Mouse (Mus musculus): ENCODE results near the gene Nrip1.

Gene Nrip1

DNA sequence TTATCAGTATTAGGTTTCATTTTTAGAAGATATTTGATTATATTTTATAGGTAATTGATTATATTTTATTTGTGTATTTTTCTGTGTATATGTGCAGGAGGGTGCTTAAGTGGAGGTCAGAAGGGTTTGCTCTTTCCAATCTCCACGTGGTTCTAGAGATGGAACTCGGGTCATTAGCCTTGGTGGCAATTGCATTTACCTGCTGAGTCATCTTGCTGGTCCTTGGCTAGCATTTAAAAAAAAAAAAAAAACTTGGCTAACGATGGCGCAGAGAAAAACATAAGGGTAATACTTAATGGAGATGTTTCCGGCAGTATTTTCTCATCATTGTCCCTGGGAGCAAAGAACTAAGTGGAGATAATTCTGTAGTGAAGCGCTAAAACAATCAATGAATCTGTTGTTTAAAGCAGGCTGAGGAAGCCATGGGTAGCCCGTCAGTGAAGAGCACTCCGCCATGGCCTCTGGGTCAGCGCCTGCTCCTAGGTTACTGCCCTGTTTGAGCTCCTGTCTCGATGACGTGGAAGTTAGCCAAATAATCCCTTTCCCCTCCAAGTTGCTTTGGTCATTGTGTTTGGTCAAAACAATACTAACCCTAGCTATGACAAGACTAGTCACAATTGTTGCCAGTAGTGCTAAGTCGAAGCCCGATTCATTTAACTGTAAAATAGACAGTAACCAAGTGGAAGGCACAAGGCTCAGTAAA is 25.8 kb downstream of the Nrip1 start:
- CTCF ChIA-PET = no interaction called here

DNA sequence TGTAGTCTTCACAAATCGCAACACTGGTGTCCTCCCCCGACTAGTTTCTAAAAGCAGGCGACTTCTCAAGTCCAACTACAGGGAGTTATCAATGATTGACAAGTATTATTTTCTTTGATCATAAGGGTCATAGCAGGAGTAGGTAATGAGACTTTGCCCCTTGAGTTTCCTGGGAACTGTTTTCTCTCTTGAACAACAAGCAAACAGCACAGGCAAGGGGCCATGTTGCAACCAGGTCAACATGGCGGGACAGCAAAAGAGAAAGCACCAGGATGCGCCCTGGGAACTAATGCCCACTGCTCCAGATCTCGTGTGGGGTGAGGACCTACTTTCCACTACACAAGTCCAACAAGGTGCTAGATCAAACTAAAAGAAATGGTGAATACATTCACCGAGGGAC is 27.3 kb downstream of the Nrip1 start:
- CTCF ChIA-PET = no interaction called here

DNA sequence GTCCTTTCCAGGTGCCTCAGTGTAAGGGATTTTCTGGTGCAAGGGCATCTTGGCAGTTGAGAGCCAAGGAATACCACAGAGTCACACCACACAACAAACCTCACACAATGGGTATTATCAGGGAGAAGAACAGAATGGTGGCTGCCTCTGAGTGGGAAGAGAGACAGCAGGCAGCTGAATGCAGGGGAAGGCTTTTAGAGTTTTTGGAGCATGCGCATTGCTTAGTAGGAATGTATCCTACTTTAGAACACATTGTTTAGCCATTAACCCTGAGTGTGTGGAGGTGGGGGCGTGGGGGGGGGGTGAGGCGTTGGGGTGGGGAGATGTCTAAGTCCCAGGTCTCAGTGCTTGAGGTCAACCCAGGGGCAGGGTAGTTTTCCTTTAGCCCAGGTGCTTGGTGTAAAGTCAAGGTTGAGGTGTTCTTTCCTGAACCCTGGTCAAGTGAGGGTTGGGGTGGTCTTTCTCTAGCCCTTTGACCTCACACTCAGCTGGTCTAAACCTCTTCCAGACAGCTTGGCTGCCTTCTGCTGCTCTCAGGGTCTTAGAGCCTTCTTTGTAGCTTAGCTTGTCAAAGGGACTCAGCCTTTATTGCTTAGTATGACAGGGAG is 28.8 kb downstream of the Nrip1 start:
- CTCF ChIA-PET = no interaction called here

DNA sequence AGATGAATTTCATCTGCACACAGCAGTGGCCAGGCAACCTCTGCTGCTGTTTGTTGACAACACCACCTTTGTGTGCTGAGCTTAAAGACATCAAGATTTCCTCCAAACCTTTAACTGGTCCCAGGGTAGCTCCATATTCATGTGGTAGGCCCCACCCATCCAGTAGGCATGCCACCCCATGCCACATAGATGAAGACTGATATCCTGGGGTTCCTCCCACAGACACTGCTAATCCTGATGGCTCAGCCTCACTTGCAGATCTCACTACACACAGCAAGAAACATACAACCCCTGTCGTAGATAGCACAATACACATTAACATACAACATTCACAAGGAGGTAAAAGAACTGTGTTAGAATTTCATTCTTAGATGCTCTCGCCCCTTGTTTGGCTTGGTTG is 29.6 kb downstream of the Nrip1 start:
- CTCF ChIA-PET = no interaction called here

DNA sequence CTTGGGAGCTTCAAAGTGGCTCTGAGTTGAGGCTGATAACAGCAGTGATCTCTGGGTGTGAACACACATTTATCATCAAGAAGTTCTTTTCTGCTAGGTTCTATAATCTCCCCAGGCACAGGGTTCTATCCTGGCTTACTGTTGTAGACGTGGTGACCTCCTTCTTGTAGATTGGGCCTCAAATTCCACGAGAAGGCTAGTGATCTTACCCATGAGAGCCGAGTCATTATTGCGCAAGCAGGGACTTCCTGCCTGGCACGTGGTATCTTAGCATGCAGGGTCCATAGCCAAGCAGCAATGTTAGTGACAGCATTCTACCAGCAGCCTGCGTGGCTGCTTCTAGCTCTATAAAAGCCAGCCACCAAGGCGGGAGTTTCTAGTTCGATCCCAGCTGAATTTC is 32.0 kb downstream of the Nrip1 start:
- CTCF ChIA-PET = no interaction called here

DNA sequence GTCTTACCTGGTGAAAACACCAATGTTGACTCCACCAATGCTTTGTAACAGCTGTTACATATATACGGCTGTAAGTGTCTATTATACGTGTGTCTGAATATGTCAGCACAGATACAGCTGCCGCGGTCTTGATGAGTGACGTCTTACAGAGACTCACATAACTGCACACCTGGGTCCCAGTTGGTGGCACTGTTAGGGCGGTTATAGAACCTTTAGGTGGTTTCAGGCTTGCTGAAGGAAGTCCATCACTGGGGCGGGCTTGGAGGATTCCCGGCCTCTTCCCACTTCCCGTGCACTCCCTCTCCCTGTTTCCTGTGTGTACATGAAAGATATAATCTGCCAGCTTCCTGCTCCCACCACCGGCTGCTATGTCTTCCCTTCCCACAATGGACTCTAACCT is 34.4 kb downstream of the Nrip1 start:
- CTCF ChIA-PET = interaction anchor here (0.6 kb wide), 1 partner anchor 11 kb away, joined by 3 read pairs; no protein-coding TSS in a partner anchor

DNA sequence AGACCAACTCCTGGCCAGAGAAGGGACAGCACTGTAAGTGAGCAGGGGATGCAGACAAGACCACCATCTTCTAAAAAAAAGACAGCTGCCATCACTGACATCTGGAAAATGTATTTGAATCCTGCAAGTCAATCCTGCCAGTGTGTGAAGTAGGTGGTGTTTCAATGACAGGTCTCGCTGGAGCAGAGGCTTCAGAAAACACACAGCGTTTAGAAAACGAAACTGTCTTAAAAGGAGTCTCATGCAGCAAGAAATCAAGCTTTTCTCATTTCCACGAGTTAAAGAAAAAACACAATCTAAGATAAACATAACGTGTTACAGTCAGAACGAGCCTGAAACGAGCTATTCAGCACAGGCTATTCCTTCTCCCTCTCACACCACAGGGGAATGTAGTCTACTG is 36.3 kb downstream of the Nrip1 start:
- CTCF ChIA-PET = no interaction called here

DNA sequence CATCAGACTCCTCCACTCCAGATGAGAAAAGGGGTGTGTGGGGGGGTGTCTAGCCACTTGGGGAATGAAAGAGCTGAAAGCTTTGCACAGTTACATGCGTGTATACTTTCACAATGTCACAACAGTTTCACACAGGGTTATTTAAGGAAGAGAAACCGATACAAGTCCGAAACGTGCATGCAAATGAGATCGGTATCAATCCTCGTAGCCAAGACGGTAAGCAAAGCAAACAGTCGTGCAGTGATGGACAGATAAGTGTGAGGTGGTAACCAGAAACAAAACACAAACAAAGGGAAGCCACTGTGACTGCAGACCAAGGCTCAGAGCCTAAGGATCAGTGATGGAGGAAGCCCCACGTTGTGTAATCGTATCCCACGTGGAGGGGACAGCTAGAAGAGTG is 36.7 kb downstream of the Nrip1 start:
- CTCF ChIA-PET = no interaction called here

DNA sequence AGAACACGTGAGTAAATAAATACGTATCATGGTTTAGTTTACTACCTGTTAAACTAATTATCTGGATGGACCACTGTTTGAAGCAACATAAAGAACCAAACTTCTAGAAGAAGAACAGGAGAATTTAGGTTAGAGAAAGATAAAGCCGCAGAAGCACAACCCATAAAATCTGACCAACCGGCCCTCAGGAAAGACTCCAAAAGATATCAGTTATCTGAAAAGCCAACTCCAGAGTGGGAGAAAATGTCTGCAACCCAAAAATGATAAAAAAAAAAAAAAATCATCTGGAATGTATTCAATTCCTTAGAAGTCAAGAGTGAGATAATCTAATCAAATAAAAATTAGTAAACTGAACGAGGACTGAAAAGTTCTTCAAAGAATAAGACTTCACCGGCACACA is 37.7 kb downstream of the Nrip1 start:
- CTCF ChIA-PET = interaction anchor here (0.6 kb wide), 1 partner anchor 107 kb away, joined by 5 read pairs; no protein-coding TSS in a partner anchor

DNA sequence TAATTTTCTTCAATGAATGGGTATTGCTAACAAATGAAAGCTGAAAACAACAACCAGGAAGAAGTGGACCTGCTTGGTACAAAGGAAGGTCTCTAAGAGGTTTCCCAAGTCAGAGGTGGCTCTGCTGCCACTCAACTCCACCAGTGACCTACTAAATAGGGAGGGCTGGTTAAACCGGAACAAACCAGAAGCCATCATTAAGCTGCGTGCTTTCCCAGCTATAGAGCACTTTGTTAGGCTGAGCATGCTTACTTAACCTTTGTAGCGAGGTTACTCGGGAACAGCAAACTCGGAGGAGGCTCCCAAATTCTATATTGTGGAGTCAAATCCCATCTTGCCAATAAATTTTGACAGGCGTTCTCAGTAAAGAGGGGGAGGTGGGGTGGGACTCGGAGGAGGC is 41.5 kb downstream of the Nrip1 start:
- CTCF ChIA-PET = no interaction called here

DNA sequence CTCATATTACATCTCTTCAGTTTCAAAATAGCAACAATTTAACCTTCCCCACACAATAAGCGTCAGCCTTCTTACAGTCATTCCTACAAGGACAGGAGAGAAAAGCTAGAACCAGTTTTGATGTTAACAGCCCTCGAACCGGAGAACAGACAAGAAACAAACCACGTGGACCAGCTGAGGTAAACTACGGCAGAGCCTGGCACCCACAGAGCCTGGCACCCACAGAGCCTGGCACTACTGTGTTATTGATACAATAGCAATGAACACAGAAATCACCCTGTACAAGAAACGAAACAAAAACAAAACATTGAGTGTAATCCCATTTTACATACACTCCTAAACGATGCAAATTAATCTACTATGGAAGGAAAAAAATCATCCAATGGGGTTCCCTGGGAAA is 42.4 kb downstream of the Nrip1 start:
- CTCF ChIA-PET = no interaction called here

DNA sequence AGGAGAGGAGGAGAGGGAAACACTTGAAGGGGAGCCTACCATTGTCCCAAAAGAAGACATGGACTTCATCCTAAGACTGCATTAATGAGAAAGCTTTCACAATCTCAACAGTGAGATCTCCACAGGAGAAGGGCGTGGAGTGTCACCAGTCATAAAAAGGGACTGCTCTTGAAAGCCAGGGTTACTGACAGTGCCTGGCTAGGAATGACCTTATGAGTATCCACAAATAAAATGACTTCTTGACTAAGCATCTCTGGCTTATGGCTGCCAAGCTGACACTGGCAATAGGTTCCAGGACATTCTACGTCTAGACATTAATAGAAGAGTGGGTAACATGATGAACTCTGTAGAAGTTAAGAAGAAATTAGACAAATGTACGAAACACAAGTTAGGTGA is 48.3 kb downstream of the Nrip1 start:
- CTCF ChIA-PET = no interaction called here

DNA sequence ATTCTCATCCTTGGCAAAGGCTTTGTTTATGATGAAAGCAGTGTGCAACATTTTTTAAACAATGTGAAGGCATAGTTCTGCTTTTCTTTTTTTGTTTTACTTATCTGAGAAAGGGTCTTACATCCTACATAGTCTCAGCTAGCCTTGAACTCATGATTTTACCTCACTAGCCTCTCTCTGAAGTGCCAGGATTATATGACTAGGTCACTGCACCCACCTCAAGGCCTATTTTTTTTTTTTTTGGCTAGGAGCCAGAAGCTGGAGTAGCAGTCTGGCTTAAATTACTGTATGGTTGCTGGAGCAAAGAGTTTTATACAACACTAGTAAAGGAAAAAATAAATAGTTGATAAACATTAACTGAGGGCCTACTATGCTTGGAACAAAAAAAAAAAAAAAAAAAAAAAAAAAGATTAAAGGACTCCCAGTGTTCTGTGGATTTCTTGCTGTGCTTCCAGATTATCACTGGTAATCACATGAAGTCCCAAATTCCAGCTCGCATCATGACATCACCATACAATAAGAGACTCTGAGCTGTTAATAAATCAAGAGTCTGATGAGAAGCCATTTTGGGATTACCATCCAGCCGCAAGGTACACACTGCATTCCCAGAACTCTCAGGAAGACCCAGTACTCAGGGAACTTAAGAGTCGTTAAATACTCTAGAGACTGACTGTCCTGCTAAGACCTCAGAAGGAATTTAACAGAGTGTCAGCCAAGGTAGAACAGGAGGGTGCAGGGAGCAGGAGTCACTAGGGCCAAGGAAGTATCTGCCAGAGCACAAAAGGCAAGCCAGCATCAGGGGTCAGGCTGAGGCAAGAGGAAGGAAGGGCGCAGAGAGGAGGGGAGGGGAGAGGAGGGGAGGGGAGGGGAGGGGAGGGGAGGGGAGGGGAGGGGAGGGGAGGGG is 49.0 kb downstream of the Nrip1 start:
- CTCF ChIA-PET = interaction anchor here (0.5 kb wide), 1 partner anchor 447 kb away, joined by 3 read pairs; no protein-coding TSS in a partner anchor

DNA sequence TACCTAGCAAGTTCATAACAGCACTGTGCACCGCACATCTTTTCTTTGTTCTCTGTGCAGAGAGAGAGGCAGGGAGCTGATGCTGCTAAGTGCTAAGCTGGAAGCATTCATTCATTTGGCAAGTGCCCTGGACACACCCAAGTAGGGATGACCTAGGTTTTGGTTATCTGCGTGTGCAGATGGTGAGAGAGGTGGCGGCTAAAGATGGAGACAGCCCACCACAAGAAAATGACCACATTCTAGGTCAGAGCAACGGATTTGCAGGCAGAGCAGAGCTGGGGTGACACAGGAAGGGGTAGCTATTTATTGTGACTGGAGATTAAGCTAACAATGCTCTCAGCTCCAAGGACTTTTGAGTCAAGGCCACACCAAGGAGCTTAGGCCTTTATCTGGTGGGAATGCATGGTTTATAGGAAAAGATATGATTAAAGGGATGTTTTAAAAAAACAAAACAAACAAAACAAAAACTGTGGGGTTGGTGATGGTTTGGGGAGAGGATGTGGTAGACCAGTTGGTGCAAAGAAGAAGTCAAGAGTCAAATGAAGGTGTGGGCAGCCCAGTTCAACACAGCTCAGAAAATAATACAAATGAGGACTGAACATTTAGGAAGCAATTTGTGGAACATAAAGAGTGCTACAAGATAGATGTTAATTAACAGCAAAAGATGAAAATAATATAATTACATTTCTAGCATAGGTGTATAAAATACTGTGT is 49.9 kb downstream of the Nrip1 start:
- CTCF ChIA-PET = no interaction called here

DNA sequence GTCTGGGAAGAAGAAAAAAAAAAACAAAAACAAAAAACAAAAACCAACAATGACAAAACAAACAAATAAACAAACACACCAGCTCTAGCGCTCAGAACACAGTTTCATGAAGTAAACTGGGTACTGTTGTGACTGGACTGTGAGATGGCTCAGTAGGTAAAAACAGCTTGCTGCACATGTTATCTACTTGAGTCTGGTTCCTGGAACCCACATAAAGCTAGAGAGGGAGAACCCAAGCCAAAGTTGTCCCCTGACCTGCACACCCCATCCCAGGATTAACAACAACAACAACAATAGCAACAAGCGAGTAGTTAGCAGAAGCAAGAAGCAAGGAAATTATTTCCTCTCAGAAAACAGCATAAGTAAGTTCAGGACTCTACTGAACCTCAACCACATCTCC is 50.5 kb downstream of the Nrip1 start:
- CTCF ChIA-PET = no interaction called here

DNA sequence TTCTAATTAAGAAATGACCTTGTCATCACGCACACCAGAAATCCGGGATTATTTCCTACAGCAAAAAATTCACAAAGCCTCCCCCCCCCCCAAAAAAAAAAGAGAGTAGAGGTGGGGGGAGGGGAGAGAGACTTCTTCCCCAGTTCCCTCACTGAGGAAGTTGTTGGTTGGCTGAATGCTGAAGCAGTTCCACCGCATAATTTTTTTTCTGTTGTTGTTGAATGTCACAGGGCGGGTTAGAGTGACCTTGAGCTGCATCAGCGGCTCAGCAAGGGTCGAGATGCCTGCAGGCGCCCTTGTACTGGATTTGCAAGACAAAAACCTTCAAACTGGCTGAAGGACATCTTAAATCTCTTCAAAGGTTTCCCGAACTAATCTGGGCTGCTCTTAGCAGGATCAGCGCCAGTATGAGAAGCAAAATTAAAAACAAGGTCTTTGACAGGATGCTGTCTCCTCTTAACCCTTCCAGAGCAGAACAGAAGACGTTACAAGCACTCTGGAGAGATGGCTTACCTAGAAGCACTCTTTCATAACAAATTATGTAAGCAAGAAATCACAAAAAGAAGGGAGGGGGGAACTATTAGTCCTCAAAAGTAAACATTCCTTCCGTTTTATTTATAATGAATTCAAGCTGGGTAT is 52.0 kb downstream of the Nrip1 start:
- CTCF ChIA-PET = no interaction called here

DNA sequence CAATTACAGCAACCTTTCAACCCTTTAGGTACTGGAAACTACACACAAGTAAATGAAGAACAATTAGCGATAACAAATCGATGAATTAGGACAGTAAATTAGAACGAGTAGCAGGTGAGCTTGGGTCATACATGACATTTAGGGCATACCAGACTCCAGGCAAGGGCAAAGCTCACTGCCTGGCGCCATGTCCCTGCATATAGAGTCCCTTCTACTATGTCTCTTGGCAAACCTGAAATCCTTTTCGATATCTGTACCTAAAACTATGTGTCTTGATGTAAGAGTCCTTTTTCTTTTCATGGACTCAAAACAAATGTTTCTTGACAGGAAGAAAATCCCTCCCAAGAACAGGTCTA is 53.5 kb downstream of the Nrip1 start:
- CTCF ChIA-PET = no interaction called here

DNA sequence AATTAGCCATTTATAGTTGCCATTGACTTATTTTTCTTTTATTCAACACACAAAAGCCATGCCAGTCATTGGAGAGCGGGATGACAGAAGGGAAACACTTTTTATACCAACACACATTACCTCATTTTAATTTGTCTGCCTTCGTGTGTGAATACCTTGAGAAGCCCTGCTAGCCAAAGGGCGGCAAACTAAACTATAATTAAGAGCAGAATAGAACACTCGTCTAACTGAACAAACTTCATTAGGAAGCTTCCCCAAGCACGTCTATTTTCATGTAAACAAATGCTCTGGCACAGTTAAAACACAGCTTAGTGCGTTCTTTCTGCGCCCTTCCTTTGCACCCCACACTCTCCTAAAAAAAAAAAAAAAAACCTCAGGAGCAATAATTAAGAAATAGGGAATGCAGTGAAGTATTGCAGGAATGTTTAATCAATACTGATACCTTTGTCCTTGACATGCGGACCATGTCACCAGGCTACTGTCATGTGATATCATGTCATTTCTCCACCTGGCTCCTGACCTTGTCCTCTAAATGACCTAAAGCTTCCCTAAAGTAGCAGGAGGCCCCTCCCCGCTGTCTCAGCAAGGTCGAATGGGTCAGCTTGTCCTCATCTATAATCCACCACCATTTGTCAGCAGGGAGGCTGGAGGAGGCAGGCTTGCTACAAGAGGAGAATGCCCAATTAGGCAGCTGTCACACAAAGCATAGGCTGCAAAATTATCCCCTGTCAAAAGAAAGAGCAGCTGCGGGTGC is 54.1 kb downstream of the Nrip1 start:
- CTCF ChIA-PET = no interaction called here

DNA sequence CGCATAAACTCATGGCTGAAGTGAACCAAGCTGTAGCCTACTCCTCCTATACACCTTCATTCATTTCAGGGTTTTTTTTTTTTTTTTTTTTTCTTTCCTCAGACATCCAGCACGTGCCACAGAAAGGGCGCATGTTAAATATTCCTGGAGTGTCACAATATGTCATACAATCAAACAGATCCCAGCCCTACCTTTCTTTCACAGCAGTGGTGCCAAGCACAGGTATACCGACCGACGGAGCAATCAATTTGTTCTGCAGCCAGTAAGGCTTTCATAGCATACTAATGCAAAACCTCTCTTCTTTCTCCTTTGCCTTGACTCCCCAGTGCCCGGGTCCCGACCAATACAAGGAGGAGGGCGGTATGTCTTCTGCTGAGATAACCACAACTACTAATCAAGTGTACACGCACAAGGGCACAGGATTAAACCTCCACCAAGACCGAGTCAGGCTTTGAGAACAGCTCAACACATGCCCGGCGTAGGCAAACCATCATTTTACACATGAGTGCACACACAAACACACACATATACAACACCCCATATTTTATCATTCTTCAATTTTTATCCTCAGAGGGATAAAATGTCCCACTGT is 55.2 kb downstream of the Nrip1 start:
- CTCF ChIA-PET = no interaction called here

DNA sequence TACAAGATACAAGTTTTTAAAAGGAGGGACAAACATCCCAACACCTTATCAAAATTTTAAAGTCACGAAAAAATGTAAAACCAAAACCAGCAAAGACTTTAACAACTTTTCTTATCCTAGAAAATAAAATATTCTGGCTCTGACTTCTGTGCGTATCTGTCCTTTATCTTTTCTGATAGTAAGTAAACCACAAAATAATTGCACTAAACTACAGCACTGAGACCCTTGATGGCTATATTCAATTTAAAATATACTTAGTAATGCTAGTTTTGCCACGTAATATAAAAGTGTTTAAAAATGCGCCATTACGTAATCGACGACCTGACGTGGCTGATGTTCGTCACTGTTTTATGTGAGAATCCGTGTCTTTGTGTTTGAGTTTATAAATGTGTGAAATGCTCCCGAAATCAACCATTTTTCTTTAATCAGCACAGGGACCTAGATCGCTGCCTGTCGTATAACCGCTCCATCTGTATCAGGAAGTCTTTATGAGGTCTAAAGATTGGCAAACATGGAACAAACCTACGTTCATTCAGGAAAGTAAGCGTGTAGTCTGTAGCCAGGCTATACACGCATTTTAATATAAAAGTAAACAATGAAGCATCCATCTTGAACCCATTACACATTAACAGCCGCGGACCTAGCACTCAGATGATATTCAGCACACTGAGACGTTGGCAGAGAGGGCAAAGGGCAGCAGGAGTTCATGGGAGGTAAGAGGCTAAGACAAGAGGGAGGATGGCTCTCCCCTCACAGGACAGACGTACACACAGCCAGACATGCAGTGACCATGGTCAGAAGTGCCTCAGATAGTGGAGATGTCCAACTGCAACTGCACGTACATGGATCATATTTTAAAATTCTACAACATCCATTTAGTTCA is 56.4 kb downstream of the Nrip1 start:
- CTCF ChIA-PET = no interaction called here
